Mouse (Mus musculus) liver, embryonic 14.5 days (tissue): ENCODE data around the gene Zmynd11.

Experiments
- CTCF ChIP-seq: IDR thresholded peaks from 2 replicates; pipeline ENCODE4 v1.5.1; 2016; ENCODE audit warnings: antibody characterized with exemption, low read depth, control low read depth
- EP300 ChIP-seq: IDR thresholded peaks from 2 replicates; pipeline ENCODE4 v1.6.1; 2016; ENCODE audit warnings: antibody characterized with exemption, low read depth

- TF ChIP-seq EP300: no peak
- TF ChIP-seq CTCF: peak; percentile 66
These were observed 128.6 kb downstream of the Zmynd11 start for GRCm38 (mm10) chr13:9636505-9636904.
